Mouse (Mus musculus): Measurements from ENCODE around the gene Atp6v0e2.

DNA sequence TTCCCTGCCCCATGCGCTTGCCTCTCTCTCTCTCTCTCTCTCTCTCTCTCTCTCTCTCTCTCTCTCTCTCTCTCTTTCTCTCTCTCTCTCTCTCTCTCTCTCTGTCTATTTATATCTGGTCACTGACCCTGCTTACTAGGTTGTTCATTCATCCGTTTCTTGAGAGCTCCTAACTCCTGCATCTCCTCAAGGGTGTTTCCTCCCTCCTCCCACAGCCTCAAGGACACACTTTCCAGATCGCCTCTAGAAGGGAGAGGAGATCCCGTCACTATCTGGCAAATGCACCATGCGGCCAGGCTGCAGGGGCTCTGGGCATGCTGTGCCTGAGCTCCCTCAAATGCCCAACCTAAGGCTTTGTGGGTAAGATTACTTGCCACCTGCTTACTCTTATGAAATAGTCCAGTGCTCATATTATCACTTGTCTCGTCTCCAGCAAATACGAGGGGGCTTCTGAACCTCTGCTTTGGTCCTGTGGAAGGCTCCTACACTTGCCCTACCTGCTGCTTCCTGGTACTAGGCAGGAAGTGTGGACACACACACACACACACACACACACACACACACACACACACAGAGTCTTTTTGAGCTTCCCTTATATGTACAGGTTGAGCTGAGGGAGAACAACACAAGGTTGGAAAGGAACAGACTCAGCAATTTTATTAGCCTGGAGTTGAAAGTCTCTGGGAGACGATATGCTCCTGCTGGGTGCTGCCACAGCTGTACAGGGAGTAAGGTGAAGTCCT lies 31.8 kb downstream of the Atp6v0e2 start:
- TF ChIP-seq EP300 (IDR thresholded peaks at IDR 0.05; ENCODE audit: low read depth) (no peak), CTCF (IDR thresholded peaks at IDR 0.05; ENCODE audit: low read depth) (no peak)
